14 mouse cellular contexts compared by ENCODE assay signal in the genomic region with DNA sequence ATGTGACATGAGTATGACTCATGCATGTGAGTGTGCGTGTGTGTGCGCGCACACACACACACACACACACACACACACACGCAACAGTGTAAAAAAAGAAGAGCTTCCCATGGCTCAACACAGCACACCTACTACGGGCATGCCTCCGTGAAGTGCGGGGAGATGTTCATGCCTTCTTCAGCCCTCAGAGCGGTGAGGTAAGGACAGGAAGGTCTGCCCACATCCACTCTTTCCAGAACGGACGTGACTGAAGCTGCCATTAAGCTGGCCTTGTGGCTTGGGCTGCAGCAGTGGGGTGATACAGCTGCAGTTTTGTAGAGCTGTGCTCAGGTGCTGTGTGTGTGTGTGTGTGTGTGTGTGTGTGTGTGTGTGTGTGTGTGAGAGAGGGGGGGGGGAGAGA.
DNase-seq lines count a peak whose midpoint lies in the region; ATAC-seq lines count a peak whose summit lies in the region.
"Had no signal": no experiment of that assay in that cellular context is flagged by ENCODE, and none has a peak within 500 bp of the region (broad histone marks: within the 10 kb centered on the region; RNA-seq: fewer than 3 reads in every experiment).

No protein-coding gene starts in this region.

- no peaks in the 10 kb centered on the region for H3K9me3 ChIP-seq in midbrain, embryonic 16.5 days (replicated peaks; ENCODE audit: control insufficient read depth, low read length, poor library complexity, severe bottlenecking)
- H3K9me3 ChIP-seq: embryonic facial prominence, embryonic 10.5 days; limb, embryonic 13.5 days; liver, embryonic 15.5 days had no signal

- H3K27ac ChIP-seq in midbrain, embryonic 16.5 days (ENCODE audit: low read length): peak overlapping the region; percentile 89
- H3K27ac ChIP-seq: embryonic facial prominence, embryonic 10.5 days; kidney, postnatal 0 days; limb, embryonic 13.5 days; liver, embryonic 15.5 days had no signal

- peaks cover 60% of the 10 kb centered on the region for H3K4me1 ChIP-seq in midbrain, embryonic 16.5 days (ENCODE audit: control insufficient read depth, insufficient read depth, low read length)

- no peak for ATAC-seq in midbrain, embryonic 16.5 days
- ATAC-seq: intestine, embryonic 16.5 days had no signal

- no peaks in the 10 kb centered on the region for H3K36me3 ChIP-seq in midbrain, embryonic 16.5 days (ENCODE audit: control insufficient read depth, insufficient read depth, low read length)
- H3K36me3 ChIP-seq: limb, embryonic 13.5 days had no signal

- H3K4me3 ChIP-seq in midbrain, embryonic 16.5 days (ENCODE audit: low read depth, low read length): no peak overlapping the region
- H3K4me3 ChIP-seq: embryonic facial prominence, embryonic 10.5 days; limb, embryonic 13.5 days; liver, embryonic 15.5 days; myocyte had no signal

- H3K9ac ChIP-seq in midbrain, embryonic 16.5 days (ENCODE audit: low read depth, low read length): no peak overlapping the region
- H3K9ac ChIP-seq: limb, embryonic 13.5 days; liver, embryonic 15.5 days had no signal

- H3K4me2 ChIP-seq in midbrain, embryonic 16.5 days (ENCODE audit: low read length): no peak overlapping the region
- H3K4me2 ChIP-seq: limb, embryonic 13.5 days; liver, embryonic 15.5 days had no signal

- no peaks in the 10 kb centered on the region for H3K27me3 ChIP-seq in midbrain, embryonic 16.5 days (ENCODE audit: control insufficient read depth, insufficient read depth, low read depth, low read length)
- H3K27me3 ChIP-seq: limb, embryonic 13.5 days; liver, embryonic 15.5 days had no signal

- 93% methylated on average over 10 of the region's 10 CpGs for whole genome bisulfite sequencing in midbrain, embryonic 16.5 days

- peak; percentile 85 for DNase-seq in 416B (ENCODE audit: low read depth)
- peak; percentile 69 for DNase-seq in CD4-positive helper T cell, adult 2 months (ENCODE audit: low read depth, low spot score)
- peak; percentile 76 for DNase-seq in induced T-regulatory cell, adult 2 months (ENCODE audit: low read depth)
- no peak for DNase-seq in thymus, postnatal 25 days
- no peak for DNase-seq in layer of hippocampus, postnatal 10 days (ENCODE audit: low spot score in 2 of 2)
- DNase-seq in right cerebral cortex, postnatal 4 days: no peak
- DNase-seq: thymus, adult 18-20 months had no signal

Comparison
In these comparisons a context has a peak if more than half of its experiments do, and no peak if none do; other contexts are left out.
1. DNase-seq: peak in 416B (single experiment), CD4-positive helper T cell, adult 2 months (single experiment) and induced T-regulatory cell, adult 2 months (single experiment); none in thymus, postnatal 25 days (single experiment), layer of hippocampus, postnatal 10 days (0 of 2) and right cerebral cortex, postnatal 4 days (single experiment).